Mouse (Mus musculus) MEL (cell line): ENCODE data around the gene Yju2. TPM values are rescaled to one million over a fixed set of nuclear protein-coding genes. Genes with fewer than 3 reads are reported as not detected.

Source experiments
- DNase-seq: peaks from one replicate; pipeline ENCODE4 v3.0.0; 2011; ENCODE audit warnings: low read depth, low spot score
- H3K27ac ChIP-seq: 2 replicates; pipeline ENCODE4 v1.5.1; 2012; ENCODE audit warnings: low read depth, mild to moderate bottlenecking, control low read depth, low read length, moderate library complexity; ENCODE audit not compliant: control insufficient read depth
- H3K27me3 ChIP-seq, 2 experiments: fragments of 150-350 bp in 1 of 2; sonication (generic) in 1 of 2; 2 replicates each; pipeline ENCODE4 v1.6.1; 2012; ENCODE audit warnings: low read length in 2 of 2, mild to moderate bottlenecking in 2 of 2, improper control_type of control experiment in 1 of 2, moderate library complexity in 1 of 2; ENCODE audit not compliant: insufficient read depth in 2 of 2, control insufficient read depth in 1 of 2
- H3K36me3 ChIP-seq, 2 experiments: 2 replicates each; pipeline ENCODE4 v1.6.1; 2012 to 2014; ENCODE audit warnings: low read length in 2 of 2, improper control_type of control experiment in 1 of 2, inconsistent platforms in 1 of 2, mild to moderate bottlenecking in 1 of 2; ENCODE audit not compliant: insufficient read depth in 2 of 2, control insufficient read depth in 1 of 2
- H3K4me1 ChIP-seq, 2 experiments: fragments of 150-350 bp in 1 of 2; sonication (generic) in 1 of 2; 2 replicates each; pipeline ENCODE4 v1.6.1; 2012; ENCODE audit warnings: low read length in 2 of 2, improper control_type of control experiment in 1 of 2, mild to moderate bottlenecking in 1 of 2; ENCODE audit not compliant: insufficient read depth in 2 of 2, control insufficient read depth in 1 of 2
- H3K4me3 ChIP-seq, 2 experiments: fragments of 150-350 bp in 1 of 2; sonication (generic) in 1 of 2; 2 replicates each; pipeline ENCODE4 v1.5.1; 2012; ENCODE audit warnings: low read depth in 2 of 2, low read length in 2 of 2, mild to moderate bottlenecking in 2 of 2, moderate library complexity in 2 of 2, control low read depth in 1 of 2, improper control_type of control experiment in 1 of 2; ENCODE audit not compliant: control insufficient read depth in 1 of 2, insufficient read depth in 1 of 2
- H3K79me2 ChIP-seq: 2 replicates; pipeline ENCODE4 v1.6.1; 2012; ENCODE audit warnings: mild to moderate bottlenecking, low read length, moderate library complexity; ENCODE audit not compliant: control insufficient read depth, poor library complexity, insufficient read depth
- H3K9ac ChIP-seq: 2 replicates; pipeline ENCODE4 v1.6.1; 2012; ENCODE audit warnings: low read depth, mild to moderate bottlenecking, control low read depth, low read length, moderate library complexity; ENCODE audit not compliant: control insufficient read depth, poor library complexity, severe bottlenecking
- H3K9me3 ChIP-seq: fragments of 150-350 bp; sonication (generic); replicated peaks from 2 replicates; pipeline ENCODE4 v1.6.1; 2012; ENCODE audit warnings: mild to moderate bottlenecking, low read length, improper control_type of control experiment, moderate library complexity; ENCODE audit not compliant: insufficient read depth
- BHLHE40 ChIP-seq: IDR thresholded peaks from 2 replicates; pipeline ENCODE4 v1.6.1; 2012; ENCODE audit warnings: low read depth, mild to moderate bottlenecking, inconsistent platforms, low read length, improper control_type of control experiment, borderline replicate concordance
- CTCF ChIP-seq, 3 experiments: IDR thresholded peaks in 2 of 3; conservative IDR thresholded peaks in 1 of 3; 2 replicates each; pipeline ENCODE4 v1.5.1; 2011 to 2012; ENCODE audit warnings: low read length in 3 of 3, low read depth in 2 of 3, mild to moderate bottlenecking in 2 of 3, improper control_type of control experiment in 1 of 3, inconsistent platforms in 1 of 3, mixed read lengths in 1 of 3, moderate library complexity in 1 of 3; ENCODE audit not compliant: control insufficient read depth in 1 of 3, insufficient read depth in 1 of 3, poor library complexity in 1 of 3, severe bottlenecking in 1 of 3
- E2F4 ChIP-seq: IDR thresholded peaks from 2 replicates; pipeline ENCODE4 v1.6.1; 2011; ENCODE audit warnings: low read depth, low read length, improper control_type of control experiment, borderline replicate concordance
- ELF1 ChIP-seq: IDR thresholded peaks from 2 replicates; pipeline ENCODE4 v1.6.1; 2014; ENCODE audit warnings: low read depth, mild to moderate bottlenecking, inconsistent platforms, low read length, improper control_type of control experiment, moderate library complexity
- GABPA ChIP-seq: IDR thresholded peaks from 2 replicates; pipeline ENCODE4 v1.6.1; 2012; ENCODE audit warnings: low read depth, mild to moderate bottlenecking, inconsistent platforms, low read length, improper control_type of control experiment, moderate library complexity
- GATA1 ChIP-seq: IDR thresholded peaks from 2 replicates; pipeline ENCODE4 v1.6.1; 2011; ENCODE audit warnings: low read depth, low read length, improper control_type of control experiment
- HCFC1 ChIP-seq: IDR thresholded peaks from 2 replicates; pipeline ENCODE4 v1.6.1; 2012; ENCODE audit warnings: low read depth, mild to moderate bottlenecking, inconsistent platforms, low read length, improper control_type of control experiment, moderate library complexity
- KAT2A ChIP-seq: conservative IDR thresholded peaks from 2 replicates; pipeline ENCODE4 v1.6.1; 2012; ENCODE audit warnings: low read depth, low read length, improper control_type of control experiment, inconsistent platforms
- MAFK ChIP-seq: IDR thresholded peaks from 2 replicates; pipeline ENCODE4 v1.6.1; 2011; ENCODE audit warnings: low read depth, mild to moderate bottlenecking, low read length, improper control_type of control experiment, borderline replicate concordance
- MAX ChIP-seq: IDR thresholded peaks from 2 replicates; pipeline ENCODE4 v1.6.1; 2011; ENCODE audit warnings: low read length, improper control_type of control experiment
- MYC ChIP-seq: IDR thresholded peaks from 2 replicates; pipeline ENCODE4 v1.6.1; 2011; ENCODE audit warnings: low read depth, mild to moderate bottlenecking, low read length, improper control_type of control experiment, moderate library complexity
- NELFE ChIP-seq: IDR thresholded peaks from 2 replicates; pipeline ENCODE4 v1.6.1; 2011; ENCODE audit warnings: low read depth, low read length, improper control_type of control experiment
- NRF1 ChIP-seq: IDR thresholded peaks from 2 replicates; pipeline ENCODE4 v1.6.1; 2014; ENCODE audit warnings: low read depth, mild to moderate bottlenecking, inconsistent platforms, low read length, improper control_type of control experiment, moderate library complexity; ENCODE audit not compliant: poor library complexity, insufficient read depth, severe bottlenecking
- RAD21 ChIP-seq: IDR thresholded peaks from 2 replicates; pipeline ENCODE4 v1.6.1; 2011; ENCODE audit warnings: mild to moderate bottlenecking, low read depth, low read length, improper control_type of control experiment
- RCOR1 ChIP-seq: IDR thresholded peaks from 2 replicates; pipeline ENCODE4 v1.6.1; 2012; ENCODE audit warnings: low read depth, mild to moderate bottlenecking, inconsistent platforms, low read length, improper control_type of control experiment
- SMC3 ChIP-seq: IDR thresholded peaks from 2 replicates; pipeline ENCODE4 v1.6.1; 2011; ENCODE audit warnings: low read depth, low read length, improper control_type of control experiment
- ZMIZ1 ChIP-seq: IDR thresholded peaks from 2 replicates; pipeline ENCODE4 v1.6.1; 2012; ENCODE audit warnings: low read depth, mild to moderate bottlenecking, inconsistent platforms, low read length, improper control_type of control experiment, moderate library complexity
- ZNF384 ChIP-seq: IDR thresholded peaks from 2 replicates; pipeline ENCODE4 v1.6.1; 2012; ENCODE audit warnings: low read depth, mild to moderate bottlenecking, inconsistent platforms, low read length, improper control_type of control experiment
- polyA plus RNA-seq, 2 experiments: library from polyadenylated mRNA; stranded (reverse) in 1 of 2; unstranded in 1 of 2; fragments of >175 nt in 1 of 2; fragments of >200 nt in 1 of 2; gene quantifications; 2 replicates each; pipeline versions ENCODE4 v1.2.1 to v1.2.4; 2012; ENCODE audit warnings: low replicate concordance in 2 of 2, low read depth in 1 of 2; ENCODE audit not compliant: insufficient read length in 2 of 2, insufficient read depth in 1 of 2, missing spikeins in 1 of 2
- total RNA-seq: library from RNA; depleted of rRNA; stranded (reverse); fragments of 300-350 nt; gene quantifications from 2 replicates; pipeline ENCODE4 v1.2.3, GENCODE M21; 2012

Yju2 gene
- total and polyA plus RNA-seq, 3 experiments = 18.6 to 91.8 (median 25.2) TPM

- peaks cover 0 to 17% of the 10 kb centered on the region in 2 experiments; a peak in 2 of 4 replicates for H3K4me1 ChIP-seq
- no peak overlapping the region for H3K9ac ChIP-seq
- TF ChIP-seq RAD21 (peak; percentile 46), CTCF (IDR thresholded peaks at IDR 0.05 in 2 of 3, conservative IDR thresholded peaks at IDR 0.05 in 1 of 3; ENCODE audit: control insufficient read depth in 1 of 3, insufficient read depth in 1 of 3, low read depth in 2 of 3, low read length in 3 of 3, poor library complexity in 1 of 3, severe bottlenecking in 1 of 3) (peak; percentile 89 to 99 (median 97)), MAX (no peak), SMC3 (peak; percentile 84)
- TF ChIP-seq, all 39 proteins: peak for 3
- peaks cover 0 to 8% of the 10 kb centered on the region in 2 experiments; a peak in 2 of 4 replicates for H3K36me3 ChIP-seq
- H3K27me3 ChIP-seq = no peaks in the 10 kb centered on the region
- no peaks in the 10 kb centered on the region for H3K79me2 ChIP-seq
- no peak overlapping the region for H3K4me3 ChIP-seq
- DNase-seq = peak; percentile 73
- H3K9me3 ChIP-seq = no peaks in the 10 kb centered on the region
- no peak overlapping the region for H3K27ac ChIP-seq
These were observed 51.8 kb downstream of the Yju2 start for GRCm38 (mm10) chr17:56010681-56011080.

DNA sequence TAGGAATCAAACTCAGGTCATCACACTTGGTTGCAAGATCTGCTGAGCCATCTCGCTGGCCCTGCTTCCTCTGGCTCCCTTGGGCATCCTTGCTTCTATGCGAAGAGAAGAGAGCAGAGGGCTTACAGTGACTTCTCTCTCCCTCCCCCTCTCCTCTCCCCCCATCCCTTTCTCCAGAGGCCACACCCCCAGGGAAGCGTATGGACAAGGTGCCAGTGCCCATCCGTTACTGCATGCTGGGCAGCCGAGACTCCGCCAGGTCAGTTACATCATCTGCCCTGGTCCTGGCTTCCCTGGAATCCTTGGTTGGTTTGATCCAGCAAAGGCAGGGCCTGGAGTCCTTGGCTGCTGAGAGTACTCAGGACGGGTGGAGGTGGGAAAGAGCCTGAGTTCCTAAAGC lies 52.5 kb downstream of the Yju2 start:
- Histone ChIP-seq H3K27ac (no peak overlapping the region), H3K4me3 (no peak overlapping the region), H3K79me2 (no peaks in the 10 kb centered on the region), H3K27me3 (no peaks in the 10 kb centered on the region), H3K9ac (no peak overlapping the region), H3K4me1 (peaks cover 0 to 17% of the 10 kb centered on the region in 2 experiments; a peak in 2 of 4 replicates), H3K36me3 (peaks cover 0 to 8% of the 10 kb centered on the region in 2 experiments; a peak in 2 of 4 replicates), H3K9me3 (no peaks in the 10 kb centered on the region)
- TF ChIP-seq BHLHE40 = no peak
- TF ChIP-seq RCOR1 = no peak
- TF ChIP-seq KAT2A = no peak
- TF ChIP-seq ZMIZ1 = no peak
- no peak for TF ChIP-seq CTCF (IDR thresholded peaks at IDR 0.05 in 2 of 3, conservative IDR thresholded peaks at IDR 0.05 in 1 of 3; ENCODE audit: control insufficient read depth in 1 of 3, insufficient read depth in 1 of 3, low read depth in 2 of 3, low read length in 3 of 3, poor library complexity in 1 of 3, severe bottlenecking in 1 of 3)
- no peak for TF ChIP-seq MAFK
- TF ChIP-seq NRF1 = no peak
- no peak for TF ChIP-seq MYC
- no peak for TF ChIP-seq MAX
- no peak for TF ChIP-seq ELF1
- no peak for TF ChIP-seq GATA1
- TF ChIP-seq GABPA = no peak
- TF ChIP-seq RAD21 = no peak
- no peak for TF ChIP-seq HCFC1
- TF ChIP-seq NELFE = no peak
- TF ChIP-seq ZNF384 = no peak
- no peak for TF ChIP-seq E2F4
- DNase-seq = no peak
